Mouse (Mus musculus) bone marrow macrophage, adult 2 months (primary cell): Measurements from ENCODE around the gene Dpep3. TPM values are rescaled to one million over a fixed set of nuclear protein-coding genes. Genes with fewer than 3 reads are reported as not detected.

Source experiments
- H3K27ac ChIP-seq: 2 replicates; pipeline ENCODE4 v1.5.1; 2012; ENCODE audit warnings: low read depth, low read length; ENCODE audit not compliant: insufficient read depth
- H3K4me1 ChIP-seq: 2 replicates; pipeline ENCODE4 v1.6.1; 2012; ENCODE audit warnings: low read length; ENCODE audit not compliant: control insufficient read depth, insufficient read depth
- H3K4me3 ChIP-seq: 2 replicates; pipeline ENCODE4 v1.5.1; 2012; ENCODE audit warnings: mild to moderate bottlenecking, low read length, moderate library complexity; ENCODE audit not compliant: insufficient read depth
- CTCF ChIP-seq: IDR thresholded peaks from 2 replicates; pipeline ENCODE4 v1.5.1; 2012; ENCODE audit warnings: low read depth, mild to moderate bottlenecking, low read length, moderate library complexity
- POLR2A ChIP-seq: IDR thresholded peaks from 2 replicates; pipeline ENCODE4 v1.6.1; 2012; ENCODE audit warnings: mild to moderate bottlenecking, low read depth, low read length, borderline replicate concordance
- polyA plus RNA-seq: library from polyadenylated mRNA; stranded (reverse); fragments of >200 nt; gene quantifications from 2 replicates; pipeline ENCODE4 v1.2.4, GENCODE M21; 2012; ENCODE audit not compliant: missing spikeins, insufficient read depth, insufficient read length

The Dpep3 gene
- polyA plus RNA-seq, 1 experiment: 3.2 TPM

GRCm38 (mm10) chr8:106006413-106006812 is 27.2 kb upstream of the Dpep3 start:
- Histone ChIP-seq H3K4me1 (peaks cover 41% of the 10 kb centered on the region), H3K27ac (peak overlapping the region; percentile 91), H3K4me3 (no peak overlapping the region)
- no peak for TF ChIP-seq CTCF
- TF ChIP-seq POLR2A: no peak

GRCm38 (mm10) chr8:106005875-106006274 is 26.6 kb upstream of the Dpep3 start, which contains the start of gene Dpep2nb:
Gene Dpep2nb, minus strand, starts transcription at chr8:106005975.
- TF ChIP-seq CTCF: no peak
- TF ChIP-seq POLR2A: no peak

GRCm38 (mm10) chr8:106004538-106005207 is 25.4 kb upstream of the Dpep3 start:
- H3K4me3 ChIP-seq: peak overlapping the region; percentile 23; the same call in 1 of the 2 replicates
- TF ChIP-seq CTCF: no peak
- TF ChIP-seq POLR2A: no peak
- peaks cover 42% of the 10 kb centered on the region for H3K4me1 ChIP-seq
- H3K27ac ChIP-seq: peak overlapping the region; percentile 99

More at GRCm38 (mm10) chr8:106005875-106006274, 26.6 kb upstream of the Dpep3 start, which contains the start of gene Dpep2nb:
- peaks cover 46% of the 10 kb centered on the region for H3K4me1 ChIP-seq
- H3K4me3 ChIP-seq: no peak within 1 kb of the TSS; the same call in 1 of the 2 replicates
- peak within 1 kb of the TSS; percentile 99 for H3K27ac ChIP-seq

- no peak overlapping the region for H3K27ac ChIP-seq
- H3K4me3 ChIP-seq: no peak overlapping the region
- H3K4me1 ChIP-seq: peaks cover 44% of the 10 kb centered on the region
- TF ChIP-seq POLR2A: no peak
- no peak for TF ChIP-seq CTCF
Measured at GRCm38 (mm10) chr8:106001908-106002307, 22.7 kb upstream of the Dpep3 start.

GRCm38 (mm10) chr8:105998971-105999370 is 19.7 kb upstream of the Dpep3 start:
- Histone ChIP-seq H3K4me3 (no peak overlapping the region), H3K27ac (no peak overlapping the region)
- TF ChIP-seq POLR2A: no peak
- TF ChIP-seq CTCF: no peak

GRCm38 (mm10) chr8:105996359-105996758 is 17.1 kb upstream of the Dpep3 start:
- Histone ChIP-seq H3K27ac (peak overlapping the region; percentile 90), H3K4me1 (peaks cover 56% of the 10 kb centered on the region), H3K4me3 (no peak overlapping the region)
- TF ChIP-seq CTCF (no peak), POLR2A (no peak)

More at GRCm38 (mm10) chr8:105998971-105999370, 19.7 kb upstream of the Dpep3 start:
- H3K4me1 ChIP-seq: peaks cover 48% of the 10 kb centered on the region

GRCm38 (mm10) chr8:105993226-105993625 is 14.0 kb upstream of the Dpep3 start:
- Histone ChIP-seq H3K27ac (no peak overlapping the region), H3K4me1 (peaks cover 52% of the 10 kb centered on the region), H3K4me3 (no peak overlapping the region)
- no peak for TF ChIP-seq POLR2A
- TF ChIP-seq CTCF: no peak

- TF ChIP-seq CTCF: no peak
- TF ChIP-seq POLR2A: no peak
- peak overlapping the region; percentile 69 for H3K27ac ChIP-seq
Measured at GRCm38 (mm10) chr8:105992499-105992898, 13.3 kb upstream of the Dpep3 start.

GRCm38 (mm10) chr8:105991546-105991945 is 12.3 kb upstream of the Dpep3 start:
- H3K4me3 ChIP-seq: peak overlapping the region; percentile 72
- H3K27ac ChIP-seq: peak overlapping the region; percentile 69
- H3K4me1 ChIP-seq: peaks cover 40% of the 10 kb centered on the region
- TF ChIP-seq CTCF (no peak), POLR2A (no peak)

More at GRCm38 (mm10) chr8:105992499-105992898, 13.3 kb upstream of the Dpep3 start:
- Histone ChIP-seq H3K4me1 (peaks cover 49% of the 10 kb centered on the region), H3K4me3 (no peak overlapping the region)

- no peak for TF ChIP-seq POLR2A
- TF ChIP-seq CTCF: peak; percentile 94
- Histone ChIP-seq H3K27ac (peak within 1 kb of the TSS; percentile 69), H3K4me1 (peaks cover 36% of the 10 kb centered on the region), H3K4me3 (peak within 1 kb of the TSS; percentile 72)
Measured at GRCm38 (mm10) chr8:105990856-105991387, 11.7 kb upstream of the Dpep3 start, which contains the start of gene Dus2. Gene Dus2, plus strand, starts transcription at chr8:105991337.
